Mouse (Mus musculus) cerebellum, adult (tissue): ENCODE measurements around the gene Ptprb.

Experiments
- ATAC-seq: cut with Nextera tagmentation; 2 replicates; pipeline ENCODE4 v1.9.2; 2017; ENCODE audit warnings: mild to moderate bottlenecking, moderate library complexity, mixed read lengths; ENCODE audit not compliant: insufficient number of reproducible peaks, low FRiP score, low TSS enrichment

Gene Ptprb

DNA sequence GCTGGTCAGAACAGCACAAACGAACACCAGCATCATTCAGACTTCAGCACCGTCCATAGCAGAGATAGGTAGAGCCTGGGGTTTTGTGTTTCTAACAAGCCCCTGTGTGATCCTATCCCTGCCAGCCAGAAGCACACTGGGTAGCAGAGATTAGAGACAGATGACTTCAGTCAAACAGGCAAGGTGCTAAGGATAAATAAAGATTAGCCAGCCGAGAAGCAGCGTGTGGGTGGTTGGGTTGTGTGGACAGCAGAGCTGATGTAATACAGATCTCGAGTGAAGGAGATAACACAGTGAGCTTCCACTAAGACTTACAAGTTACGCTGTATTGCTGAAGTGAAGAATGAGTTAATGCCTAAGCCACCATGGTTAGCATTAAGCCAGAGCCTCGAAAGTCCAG lies 89.4 kb downstream of the Ptprb start:
- no peak for ATAC-seq

DNA sequence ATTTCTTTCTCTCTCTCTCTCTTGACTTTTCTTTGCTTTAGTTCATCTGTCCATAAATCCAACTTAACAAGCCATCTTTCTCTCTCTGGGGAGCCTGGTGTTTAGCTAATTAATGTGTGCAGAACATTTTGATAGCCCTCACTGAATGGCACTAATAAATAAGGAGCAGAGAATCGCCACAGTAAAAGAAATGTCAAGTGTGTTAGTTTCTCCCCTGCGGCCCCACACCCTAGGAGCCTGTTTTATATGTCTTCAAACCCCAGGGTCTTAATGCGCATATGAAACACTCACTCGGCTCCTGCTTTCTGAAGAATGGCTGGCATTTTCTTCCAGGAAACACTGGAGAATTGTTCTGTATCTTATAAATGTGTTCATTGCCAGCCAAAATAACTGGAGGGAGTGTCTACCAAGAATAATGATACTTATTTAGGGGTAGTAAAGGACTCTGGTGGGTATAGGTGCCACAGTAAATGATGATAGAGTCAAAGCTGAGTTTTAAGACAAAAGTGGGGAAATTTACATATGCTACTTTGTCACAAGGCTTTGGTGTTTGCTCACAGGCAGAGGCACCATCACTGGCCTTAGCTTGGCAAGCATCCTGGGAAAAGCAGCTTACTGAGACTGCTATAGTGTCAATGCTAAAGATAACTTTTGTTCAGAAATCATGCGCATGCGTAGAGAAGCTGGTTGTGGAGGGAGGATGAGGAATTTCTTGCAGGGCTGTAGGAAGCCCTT lies 95.8 kb downstream of the Ptprb start:
- ATAC-seq, result no peak

DNA sequence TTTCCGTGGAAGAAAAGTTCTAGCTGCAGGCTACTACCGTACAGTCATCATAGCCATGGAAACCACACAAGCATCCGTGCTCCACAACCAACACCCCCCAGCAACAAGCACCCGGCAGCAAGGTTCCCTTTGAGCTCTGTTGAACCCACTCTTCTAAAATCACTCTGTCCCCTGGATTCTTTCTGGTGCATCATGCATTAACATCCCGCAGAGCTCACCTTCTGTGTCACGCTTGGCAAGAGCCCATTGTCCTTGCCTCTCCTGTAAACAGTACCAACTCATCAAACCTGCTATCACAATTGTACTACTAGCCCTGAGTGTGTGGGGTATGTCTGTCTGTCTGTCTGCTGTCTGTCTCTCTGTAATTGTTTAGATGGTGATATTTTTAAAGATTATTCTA lies 98.8 kb downstream of the Ptprb start:
- ATAC-seq, result peak; percentile 73

DNA sequence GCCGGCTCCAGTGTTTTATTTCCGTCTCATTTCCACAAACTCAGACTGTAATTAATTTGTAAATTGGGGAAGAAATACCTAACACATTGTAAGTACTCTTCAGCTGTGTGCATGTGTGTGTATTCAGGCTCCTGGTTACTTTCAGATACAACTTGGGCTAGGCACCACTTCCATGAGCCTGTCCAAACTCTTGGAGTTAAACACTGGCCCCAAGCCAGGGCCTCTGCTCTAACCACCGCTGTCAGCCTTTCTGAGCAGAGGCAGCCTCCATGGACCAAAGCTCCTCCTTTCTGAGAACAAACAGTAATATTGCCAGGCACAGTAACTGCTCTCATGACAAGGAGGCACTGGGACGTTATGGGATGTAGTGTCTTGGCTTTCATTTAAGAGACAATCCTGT lies 101.5 kb downstream of the Ptprb start:
- ATAC-seq, result no peak

DNA sequence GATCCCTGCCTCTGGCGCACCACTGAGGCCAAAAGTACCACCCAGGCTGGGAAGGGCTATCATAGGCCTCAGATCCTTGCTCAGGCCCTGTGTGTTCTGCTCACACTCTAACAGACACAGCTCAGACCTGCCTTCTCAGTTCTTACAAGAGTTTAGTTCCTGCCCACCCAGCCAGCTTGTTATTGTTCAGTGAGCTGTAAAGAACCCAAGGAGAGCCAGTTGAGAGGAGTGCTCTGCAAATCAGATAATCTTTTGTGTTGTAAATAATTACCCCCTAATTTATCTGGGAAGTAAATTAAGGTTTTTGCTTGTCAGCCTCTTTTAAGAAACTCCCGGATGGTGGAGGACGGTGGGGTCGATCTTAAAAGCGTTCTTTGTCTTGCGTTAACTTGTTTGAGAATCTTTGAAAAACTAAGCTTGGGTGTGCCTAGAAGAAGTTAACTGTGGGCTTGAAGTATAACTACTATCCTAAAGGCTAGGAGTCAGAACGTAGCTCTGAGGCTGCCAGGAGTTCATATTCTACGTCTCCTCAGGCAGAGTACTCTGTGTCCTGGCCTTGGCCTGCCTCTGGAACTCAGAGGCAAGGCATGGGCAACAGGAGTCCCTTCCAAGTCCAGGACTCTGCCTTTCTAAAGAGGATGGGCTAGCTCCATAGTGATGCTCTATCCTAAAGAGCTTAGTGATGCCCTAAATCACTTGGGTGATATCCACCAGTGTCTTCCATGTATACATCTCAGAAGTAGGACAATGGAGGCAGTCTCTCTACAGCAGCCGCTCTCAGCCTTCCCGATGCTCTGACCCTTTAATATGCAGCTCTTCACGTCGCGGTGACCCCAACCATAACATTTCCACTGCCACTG lies 107.7 kb downstream of the Ptprb start:
- no peak for ATAC-seq

DNA sequence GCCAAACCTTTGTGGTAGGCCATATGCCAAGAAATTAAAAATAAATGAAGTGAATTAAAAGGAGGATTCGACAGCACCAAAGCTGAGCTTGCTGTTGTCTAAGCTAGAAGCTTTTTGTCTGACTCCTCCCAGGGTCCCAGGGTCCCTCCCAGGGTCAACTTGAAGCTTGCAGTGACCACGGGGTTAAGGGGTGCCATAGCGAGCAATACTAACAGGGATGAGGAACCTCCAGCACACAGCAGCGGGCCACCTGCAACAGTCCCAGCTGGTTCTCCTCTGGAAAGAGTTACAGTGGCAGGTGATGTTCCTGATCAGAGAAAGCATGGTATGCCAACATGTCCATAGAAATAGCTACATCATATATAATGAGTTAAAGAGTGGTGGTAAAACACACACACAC lies 109.1 kb downstream of the Ptprb start:
- no peak for ATAC-seq

DNA sequence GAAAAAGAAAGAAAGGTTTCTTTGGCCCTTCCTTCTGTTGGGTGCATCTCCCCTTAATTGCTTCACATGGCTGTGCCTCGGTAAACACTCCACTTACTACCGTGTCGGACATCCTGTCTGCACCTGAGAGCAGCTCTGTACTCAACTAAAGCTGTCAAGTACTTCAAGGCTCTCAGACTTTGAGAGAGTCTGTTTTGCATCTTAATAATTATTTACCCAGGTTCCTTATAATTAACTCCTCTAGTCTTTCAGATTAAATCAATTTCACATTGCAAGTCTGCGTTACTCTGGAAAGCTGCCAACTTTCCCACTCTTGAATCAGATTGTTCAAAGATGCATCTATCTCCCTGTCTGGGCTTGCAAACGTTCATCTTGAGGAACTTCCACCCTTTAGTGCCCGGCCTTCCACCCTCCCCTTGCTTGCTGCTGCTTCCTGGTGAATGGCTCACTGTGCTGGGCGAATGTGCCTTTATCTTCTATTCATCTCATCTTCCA lies 111.1 kb downstream of the Ptprb start:
- peak; percentile 63 for ATAC-seq

DNA sequence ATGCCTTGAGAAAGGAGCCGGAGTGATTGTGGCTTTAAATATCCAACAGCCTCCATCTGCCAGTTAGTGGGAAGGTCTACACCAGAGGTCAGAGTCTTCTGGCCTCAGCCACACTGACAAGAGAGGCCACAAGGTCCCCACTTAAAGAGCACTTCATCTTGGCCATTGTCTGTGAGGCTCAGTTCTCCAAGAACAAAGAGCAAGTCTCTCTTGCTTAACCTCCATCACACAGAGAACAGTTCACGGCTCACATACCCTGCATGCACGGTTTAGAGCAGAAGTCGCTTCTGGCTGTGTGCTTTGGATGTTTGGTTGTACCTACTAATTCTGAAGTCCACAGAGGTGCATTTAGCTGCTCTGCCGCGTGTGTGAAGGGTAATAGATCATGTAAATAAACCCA lies 113.5 kb downstream of the Ptprb start:
- ATAC-seq, result no peak

DNA sequence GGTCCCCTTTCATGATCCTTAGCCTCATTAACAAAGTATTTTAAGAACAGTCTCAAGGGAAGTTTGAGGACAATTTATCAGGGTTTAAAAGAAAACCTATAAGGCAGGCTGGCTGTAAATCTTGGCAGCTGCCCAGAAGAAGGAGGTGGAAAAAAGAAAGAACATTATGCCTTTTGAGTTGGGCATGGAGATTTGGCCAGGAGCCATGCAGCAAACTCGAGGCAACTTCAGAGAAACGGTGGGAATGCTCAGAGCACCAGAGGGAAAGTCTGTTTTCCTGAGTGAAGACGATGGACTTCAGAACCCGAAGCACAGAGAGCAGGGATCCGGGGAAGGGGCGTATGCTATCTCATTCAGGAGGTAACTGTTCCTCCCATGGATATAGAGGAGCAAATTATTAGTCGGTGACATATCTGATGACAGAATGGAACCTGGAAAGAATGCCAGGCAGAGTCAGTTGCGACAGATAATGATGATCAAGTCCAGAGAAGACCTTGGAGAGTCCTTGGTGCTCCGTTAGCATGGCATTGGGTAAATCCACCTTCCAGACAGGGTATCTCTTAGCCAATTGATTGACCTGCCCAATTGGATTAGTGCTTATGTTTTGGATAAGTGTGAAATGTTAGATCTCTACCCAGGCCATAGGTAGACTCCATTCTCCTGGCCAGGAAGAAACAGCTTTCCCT lies 118.6 kb downstream of the Ptprb start:
- no peak for ATAC-seq

DNA sequence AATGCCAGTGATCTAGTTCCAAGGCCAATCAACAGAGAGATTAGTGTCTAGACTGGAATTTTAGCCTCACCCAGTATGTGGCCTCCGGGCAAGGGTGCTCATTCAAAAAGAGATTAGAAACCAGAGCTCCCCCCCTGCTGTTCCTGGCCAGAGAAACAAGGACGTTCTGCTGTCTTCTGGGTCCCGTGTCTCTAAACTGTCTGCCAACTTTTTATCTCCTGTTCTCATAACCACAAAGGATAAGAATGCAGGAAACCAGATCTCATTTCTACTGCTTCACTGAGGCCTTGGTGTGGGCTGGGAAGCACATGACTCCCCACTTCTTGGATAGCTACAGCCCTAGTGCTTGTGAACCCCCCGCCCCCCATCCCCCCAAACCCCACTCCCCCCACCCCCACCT lies 119.3 kb downstream of the Ptprb start:
- no peak for ATAC-seq

DNA sequence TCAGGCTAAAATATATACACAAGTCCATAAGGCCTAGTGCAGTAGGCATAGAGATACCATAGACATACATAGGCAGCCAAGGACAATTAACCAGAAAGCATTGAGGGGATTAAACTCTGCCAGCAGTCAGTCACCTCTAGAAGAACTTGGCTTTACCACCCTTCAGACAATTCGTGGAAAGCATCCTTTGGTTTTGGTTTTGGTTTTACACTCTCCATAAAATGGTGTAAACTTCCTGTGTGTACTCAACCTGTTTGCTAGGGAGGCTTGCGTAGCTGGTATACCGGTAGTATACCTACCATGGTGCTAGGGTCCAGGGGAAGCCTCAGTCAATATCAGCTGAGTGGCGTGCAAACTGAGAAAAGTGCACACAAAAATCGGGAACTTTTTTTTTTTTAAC lies 121.0 kb downstream of the Ptprb start:
- no peak for ATAC-seq

DNA sequence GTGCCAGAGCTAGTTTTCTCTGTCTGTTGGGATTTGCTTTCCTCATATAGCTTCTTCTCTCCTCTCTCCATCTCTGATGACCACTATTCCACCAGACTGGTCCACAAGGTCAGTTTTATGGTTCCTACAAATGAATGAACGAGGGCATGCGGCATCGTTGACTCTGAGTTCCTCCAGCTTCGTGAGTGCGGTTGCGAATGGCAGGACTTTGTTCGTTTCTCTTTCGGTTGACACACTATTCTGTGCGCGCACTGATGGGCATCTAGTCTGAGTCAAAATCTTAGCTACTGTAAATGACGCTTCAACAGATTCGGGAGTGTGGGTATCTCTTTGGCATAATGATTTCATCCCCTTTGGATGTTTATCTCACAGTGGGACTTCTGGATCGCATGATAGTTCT lies 121.6 kb downstream of the Ptprb start:
- ATAC-seq, result no peak

DNA sequence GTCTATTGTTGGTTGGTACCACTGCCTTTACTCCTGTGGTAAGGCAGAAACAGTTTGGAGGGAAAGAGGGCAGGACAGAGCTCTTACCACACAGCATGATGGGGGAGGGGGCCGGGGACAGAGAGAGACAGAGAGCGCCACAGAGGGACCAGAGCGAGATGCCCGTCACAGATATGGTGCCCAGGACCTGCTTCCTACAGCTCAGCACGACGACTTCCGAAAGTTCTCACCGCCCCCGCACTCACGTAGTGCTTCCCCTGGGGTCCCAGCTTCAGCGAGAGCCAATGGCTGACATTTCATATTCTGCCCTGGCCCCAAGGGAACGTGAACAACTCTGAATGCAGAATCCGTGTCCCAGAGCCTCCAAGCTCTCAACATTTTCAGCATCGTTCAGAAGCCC lies 122.2 kb downstream of the Ptprb start:
- ATAC-seq, result no peak

DNA sequence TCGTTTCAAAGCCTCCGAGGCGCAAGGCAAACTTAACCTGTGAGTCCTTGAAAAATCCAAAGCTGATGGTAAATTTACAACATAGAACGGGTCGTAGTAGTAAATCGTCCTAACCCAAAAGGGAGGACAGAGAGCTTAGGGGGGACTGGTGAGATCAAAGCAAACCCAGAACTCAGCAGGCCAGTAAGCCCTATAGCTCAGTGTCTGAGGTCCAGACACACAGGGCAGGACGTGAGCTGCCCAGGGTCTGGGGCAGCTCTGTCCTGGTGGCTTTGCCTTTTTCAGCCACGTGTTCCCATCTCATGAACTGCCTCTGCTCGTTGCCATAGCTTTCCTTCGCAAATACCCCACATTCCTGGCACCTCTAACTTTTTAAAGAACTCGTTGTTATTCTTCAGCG lies 122.7 kb downstream of the Ptprb start:
- no peak for ATAC-seq

DNA sequence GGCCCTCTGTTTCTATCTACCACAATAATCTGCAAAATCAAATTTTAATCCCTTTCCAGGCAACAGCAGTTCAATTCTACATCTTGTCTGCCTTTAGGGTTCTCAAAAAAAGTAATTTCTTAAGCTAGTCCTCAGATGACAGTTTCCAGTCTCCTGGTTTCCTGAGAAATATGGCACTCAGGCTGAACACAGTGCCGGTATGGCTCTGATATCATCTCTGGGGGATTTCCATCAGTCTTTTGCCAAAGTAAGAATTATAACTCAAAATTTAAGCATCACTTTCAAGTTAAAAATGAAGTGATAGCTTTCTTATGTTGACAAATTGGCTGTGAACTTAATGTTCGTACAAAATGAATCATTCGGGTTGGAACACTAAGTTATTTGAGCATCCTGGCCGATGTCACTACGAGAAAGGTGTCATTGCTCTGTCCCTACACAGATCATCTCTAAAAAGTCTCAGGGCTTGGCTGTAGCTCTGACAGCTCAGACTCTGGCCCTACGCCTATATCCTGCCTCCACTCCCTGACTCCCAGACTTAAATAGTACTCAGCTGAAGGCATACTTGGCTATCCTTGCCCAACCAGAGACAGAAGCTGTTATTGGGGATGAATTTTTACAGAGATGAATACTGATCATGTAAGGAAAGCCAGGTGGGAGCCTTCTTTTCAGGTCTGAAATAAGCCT lies 127.6 kb downstream of the Ptprb start:
- ATAC-seq, result no peak

DNA sequence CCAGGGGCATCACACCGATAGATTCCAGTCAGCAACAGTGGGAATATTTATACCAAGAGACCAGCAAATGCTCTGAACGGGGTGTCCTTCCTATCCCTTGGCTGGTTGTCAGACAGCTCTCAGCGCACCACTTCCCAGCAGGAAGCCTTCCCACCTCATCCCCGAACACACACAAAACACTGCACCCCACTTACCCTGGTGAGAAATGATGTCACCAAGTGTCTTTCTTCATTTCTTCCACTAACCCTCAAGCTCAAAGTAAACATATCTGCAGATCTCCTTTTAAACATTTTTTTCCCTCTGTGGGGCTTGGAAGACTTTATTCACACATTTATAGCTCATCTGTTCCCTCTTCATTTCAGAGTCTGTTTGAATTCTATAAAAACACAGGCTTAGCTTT lies 128.4 kb downstream of the Ptprb start:
- no peak for ATAC-seq

DNA sequence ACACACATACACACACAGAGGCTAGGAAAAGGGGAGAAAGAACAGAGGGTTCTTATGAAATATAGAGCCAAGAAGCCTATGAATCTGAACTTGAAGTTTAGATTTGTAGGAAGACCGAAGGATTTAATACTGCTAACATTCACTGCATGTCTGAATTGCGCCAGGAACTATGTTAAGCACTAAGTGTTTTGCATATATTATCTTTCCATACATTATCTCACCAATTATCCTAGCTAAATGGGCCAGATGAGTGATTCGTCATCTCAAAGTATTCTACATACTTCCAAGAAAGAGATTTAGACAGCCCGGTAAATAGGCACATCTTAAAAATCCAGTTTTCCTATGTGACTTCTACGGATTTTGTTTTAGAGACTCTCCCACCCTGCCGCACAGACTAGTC lies 129.7 kb downstream of the Ptprb start:
- no peak for ATAC-seq

DNA sequence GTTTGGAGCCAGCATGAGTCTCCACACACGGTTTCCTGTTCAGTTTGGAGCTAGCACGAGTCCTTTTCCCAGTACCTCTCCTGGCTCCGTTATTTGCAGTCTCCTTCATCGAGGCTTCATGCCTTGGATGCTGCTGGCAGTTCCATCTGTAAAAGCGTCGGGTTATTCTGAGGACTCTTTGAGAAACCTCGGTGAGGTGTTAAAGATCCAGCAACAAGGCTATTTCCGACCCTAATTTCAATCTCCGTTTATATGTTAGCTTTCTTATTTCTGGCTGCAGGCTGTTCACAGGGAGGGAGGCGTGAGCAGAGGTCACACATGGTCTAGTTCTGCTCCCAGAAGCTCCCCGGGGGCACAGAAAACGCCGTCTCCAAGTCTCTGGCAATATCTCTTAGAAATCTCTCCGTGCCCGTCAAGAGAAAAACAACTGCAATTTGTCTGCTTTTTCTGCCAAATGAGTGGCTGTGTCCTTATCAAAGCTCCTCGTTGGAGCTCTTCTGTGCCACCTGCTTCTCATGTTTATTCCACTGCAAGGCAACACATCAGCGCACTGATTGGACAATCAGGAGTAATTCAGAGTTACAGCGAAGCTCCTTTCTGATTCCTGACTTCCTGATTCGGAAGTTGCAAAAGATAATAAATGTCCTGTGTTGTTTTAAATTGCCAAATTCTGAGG lies 132.5 kb downstream of the Ptprb start:
- 0 out of 2 replicates have a peak, but pooled peaks have one; percentile 32 for ATAC-seq

DNA sequence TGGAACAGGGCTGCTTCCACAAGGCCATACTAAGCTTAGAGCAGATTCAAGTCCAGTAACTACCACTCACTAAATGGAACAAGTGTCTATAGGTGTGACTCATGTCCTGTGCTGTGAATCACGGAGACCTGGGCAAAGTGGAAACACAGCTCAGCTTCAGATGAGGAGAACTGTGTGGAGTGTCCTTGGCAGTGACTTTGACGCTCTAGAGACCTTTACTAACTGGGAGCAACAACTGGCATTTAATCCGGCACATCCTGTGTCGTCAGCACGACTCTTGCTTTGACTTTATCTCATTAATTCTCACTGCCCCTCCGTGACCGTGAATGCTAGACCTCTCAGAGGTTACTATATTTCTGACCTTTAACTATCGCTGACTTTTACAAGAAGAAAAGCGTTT lies 135.5 kb downstream of the Ptprb start:
- ATAC-seq, result no peak

DNA sequence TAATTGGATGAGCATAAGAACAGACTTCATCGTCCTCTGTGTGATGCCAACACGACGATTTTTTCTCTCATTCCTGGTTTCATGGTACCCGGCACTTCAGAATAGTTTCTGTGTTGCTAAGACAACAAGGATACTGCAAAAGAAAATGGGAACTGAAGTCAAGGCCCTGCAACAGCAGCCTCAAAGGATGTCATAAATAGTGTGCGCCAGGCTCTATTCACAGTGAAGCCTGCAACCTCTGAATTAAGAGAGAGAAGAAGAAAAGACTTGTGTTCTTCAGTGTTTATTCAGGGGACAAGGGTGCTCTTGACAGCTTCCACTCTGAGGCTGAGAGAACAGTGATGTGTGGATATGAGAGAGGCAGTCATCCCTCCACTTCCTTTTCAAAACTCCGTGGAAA lies 140.8 kb downstream of the Ptprb start:
- ATAC-seq, result no peak
